Mouse (Mus musculus) stomach, embryonic 14.5 days (tissue): Measurements from ENCODE around the gene Sfxn2. TPM values are rescaled to one million over a fixed set of nuclear protein-coding genes. Genes with fewer than 3 reads are reported as not detected.

Source experiments
- ATAC-seq: fragments of 200-750 bp; cut with Nextera tagmentation; 2 replicates; pipeline ENCODE4 v1.8.0; 2017; ENCODE audit warnings: low read depth, moderate TSS enrichment; ENCODE audit not compliant: insufficient number of reproducible peaks, insufficient read depth, low FRiP score
- H3K27ac ChIP-seq: fragments of 300-500 bp; sonication (generic); 2 replicates; pipeline ENCODE4 v1.5.1; 2014; ENCODE audit warnings: mild to moderate bottlenecking, low read length, moderate library complexity, mixed read lengths
- H3K27me3 ChIP-seq: fragments of 300-500 bp; sonication (generic); 2 replicates; pipeline ENCODE4 v1.6.1; 2014; ENCODE audit warnings: low read length, control low read depth, mixed read lengths; ENCODE audit not compliant: control insufficient read depth, insufficient read depth
- H3K36me3 ChIP-seq: fragments of 300-500 bp; sonication (generic); 2 replicates; pipeline ENCODE4 v1.6.1; 2014; ENCODE audit warnings: mild to moderate bottlenecking, control low read depth, low read length, moderate library complexity, mixed read lengths; ENCODE audit not compliant: control insufficient read depth, insufficient read depth
- H3K4me1 ChIP-seq: fragments of 300-500 bp; sonication (generic); 2 replicates; pipeline ENCODE4 v1.6.1; 2014; ENCODE audit warnings: low read length, control low read depth, mixed read lengths; ENCODE audit not compliant: control insufficient read depth, insufficient read depth
- H3K4me2 ChIP-seq: fragments of 300-500 bp; sonication (generic); replicated peaks from 2 replicates; pipeline ENCODE4 v1.6.1; 2014; ENCODE audit warnings: low read depth, low read length, control low read depth
- H3K4me3 ChIP-seq: fragments of 300-500 bp; sonication (generic); 2 replicates; pipeline ENCODE4 v1.5.1; 2014; ENCODE audit warnings: low read depth, low read length, control low read depth
- H3K9ac ChIP-seq: fragments of 300-500 bp; sonication (generic); replicated peaks from 2 replicates; pipeline ENCODE4 v1.6.1; 2014; ENCODE audit warnings: low read depth, mild to moderate bottlenecking, control low read depth, low read length, moderate library complexity, mixed read lengths
- H3K9me3 ChIP-seq: fragments of 300-500 bp; sonication (generic); 2 replicates; pipeline ENCODE4 v1.6.1; 2016; ENCODE audit warnings: low read depth, low read length, control low read depth; ENCODE audit not compliant: control insufficient read depth
- WGBS: fragments of 180-500 bp; shearing (Covaris S2); extraction: QIAGEN DNeasy Blood & Tissue Kit; methylation state at CpG from one replicate; pipeline ENCODE4 v1.1.7; 2014; 5-methylcytosine and 5-hydroxymethylcytosine counted together
- polyA plus RNA-seq: library from polyadenylated mRNA; unstranded; fragments of >200 nt; fragmentation: Nextera tagmentation; extraction: Ambion mirVana; gene quantifications from 2 replicates; pipeline ENCODE4 v1.2.1, GENCODE M21; 2014

Gene Sfxn2
- polyA plus RNA-seq, 1 experiment from 2014 or later, result 19.3 TPM

- Histone ChIP-seq H3K4me2 (no peak overlapping the region), H3K36me3 (peaks cover 18% of the 10 kb centered on the region), H3K27ac (peak overlapping the region; percentile 27; the same call in 1 of the 2 replicates), H3K4me1 (peaks cover 42% of the 10 kb centered on the region), H3K4me3 (no peak overlapping the region), H3K27me3 (no peaks in the 10 kb centered on the region), H3K9ac (no peak overlapping the region), H3K9me3 (no peaks in the 10 kb centered on the region)
- WGBS, result 80% methylated on average over 12 of the region's 12 CpGs
- no peak for ATAC-seq
These were observed 72.9 kb downstream of the Sfxn2 start for GRCm38 (mm10) chr19:46646041-46646481.

- 67% methylated on average over 3 of the region's 3 CpGs for WGBS
- H3K27ac ChIP-seq, result no peak overlapping the region
These were observed 74.1 kb downstream of the Sfxn2 start for GRCm38 (mm10) chr19:46647254-46647653.

More at GRCm38 (mm10) chr19:46647254-46647653, 74.1 kb downstream of the Sfxn2 start:
- H3K9ac ChIP-seq, result no peak overlapping the region
- H3K9me3 ChIP-seq, result no peaks in the 10 kb centered on the region
- ATAC-seq, result no peak
- H3K4me2 ChIP-seq, result no peak overlapping the region
- H3K4me1 ChIP-seq, result peaks cover 30% of the 10 kb centered on the region
- peaks cover 19% of the 10 kb centered on the region for H3K36me3 ChIP-seq
- H3K4me3 ChIP-seq, result no peak overlapping the region
- no peaks in the 10 kb centered on the region for H3K27me3 ChIP-seq

Other genes with a start within 250 kb of the Sfxn2 start
- 41.9 and 44.3 TPM in 2 replicates for gene Psd, start 246.2 kb upstream of the Sfxn2 start, polyA plus RNA-seq
- 13.7 and 16.1 TPM in 2 replicates for gene Fbxl15, start 245.2 kb upstream of the Sfxn2 start, polyA plus RNA-seq
- gene Cuedc2, start 234.7 kb upstream of the Sfxn2 start, polyA plus RNA-seq, result 151 and 169 TPM in 2 replicates
- gene Mfsd13a, start 232.2 kb upstream of the Sfxn2 start, polyA plus RNA-seq, result 10.8 and 11.4 TPM in 2 replicates
- gene 2310034G01Rik, start 223.1 kb upstream of the Sfxn2 start, polyA plus RNA-seq, result 1.6 and 2.1 TPM in 2 replicates
- gene Actr1a, start 177.6 kb upstream of the Sfxn2 start, polyA plus RNA-seq, result 141 and 142 TPM in 2 replicates
- 31.5 and 35.4 TPM in 2 replicates for gene Sufu, start 176.5 kb upstream of the Sfxn2 start, polyA plus RNA-seq
- 22.3 and 23.5 TPM in 2 replicates for gene Trim8, start 71.7 kb upstream of the Sfxn2 start, polyA plus RNA-seq
- 89.4 and 98.7 TPM in 2 replicates for gene Arl3, start 167 bp upstream of the Sfxn2 start, polyA plus RNA-seq
- gene Wbp1l, start 25.7 kb downstream of the Sfxn2 start, polyA plus RNA-seq, result 35.7 and 37.0 TPM in 2 replicates
- gene Cyp17a1, start 99.8 kb downstream of the Sfxn2 start, polyA plus RNA-seq, result not detected in 2 replicates
- gene Borcs7, start 116.5 kb downstream of the Sfxn2 start, polyA plus RNA-seq, result 18.1 and 19.7 TPM in 2 replicates
- 23.2 and 26.9 TPM in 2 replicates for gene As3mt, start 134.1 kb downstream of the Sfxn2 start, polyA plus RNA-seq
- gene Cnnm2, start 188.2 kb downstream of the Sfxn2 start, polyA plus RNA-seq, result 2.5 and 4.1 TPM in 2 replicates